Comparison of ENCODE assay signal across 11 mouse cellular contexts in genomic region chr19:29930296-29930695, GRCm38 (mm10). TPM values are rescaled to one million over a fixed set of nuclear protein-coding genes. Genes with fewer than 3 reads are reported as not detected.
DNase-seq lines count a peak whose midpoint lies in the region; ATAC-seq lines count a peak whose summit lies in the region.
"Had no signal": no experiment of that assay in that cellular context is flagged by ENCODE, and none has a peak within 500 bp of the region (broad histone marks: within the 10 kb centered on the region; RNA-seq: fewer than 3 reads in every experiment).

No protein-coding gene starts in this region.

- no peak overlapping the region for H3K4me3 ChIP-seq in lung, embryonic 16.5 days (ENCODE audit: low read length)
- H3K4me3 ChIP-seq in forebrain, embryonic 11.5 days (ENCODE audit: low read depth, low read length): no peak overlapping the region
- H3K4me3 ChIP-seq in midbrain, embryonic 13.5 days (replicated peaks): no peak overlapping the region
- H3K4me3 ChIP-seq in forebrain, embryonic 14.5 days (ENCODE audit: low read depth, low read length): no peak overlapping the region
- H3K4me3 ChIP-seq: heart, embryonic 15.5 days had no signal

- no peaks in the 10 kb centered on the region for H3K27me3 ChIP-seq in lung, embryonic 16.5 days (ENCODE audit: control insufficient read depth, insufficient read depth, low read depth, low read length)
- no peaks in the 10 kb centered on the region for H3K27me3 ChIP-seq in forebrain, embryonic 11.5 days (ENCODE audit: control insufficient read depth, insufficient read depth, low read length)
- H3K27me3 ChIP-seq in midbrain, embryonic 13.5 days: no peaks in the 10 kb centered on the region
- H3K27me3 ChIP-seq in forebrain, embryonic 14.5 days (replicated peaks; ENCODE audit: control insufficient read depth, insufficient read depth, low read length): no peaks in the 10 kb centered on the region
- H3K27me3 ChIP-seq: heart, embryonic 15.5 days had no signal

- peak; percentile 80 for ATAC-seq in lung, embryonic 16.5 days (ENCODE audit: low read depth)
- ATAC-seq in forebrain, embryonic 11.5 days (replicated peaks; ENCODE audit: low FRiP score): no peak
- no peak for ATAC-seq in midbrain, embryonic 13.5 days
- no peak for ATAC-seq in forebrain, embryonic 14.5 days

- no peak overlapping the region for H3K9ac ChIP-seq in lung, embryonic 16.5 days (ENCODE audit: low read length)
- no peak overlapping the region for H3K9ac ChIP-seq in forebrain, embryonic 11.5 days (ENCODE audit: low read length)
- no peak overlapping the region for H3K9ac ChIP-seq in midbrain, embryonic 13.5 days (replicated peaks)
- H3K9ac ChIP-seq in forebrain, embryonic 14.5 days (ENCODE audit: low read length): no peak overlapping the region
- H3K9ac ChIP-seq: heart, embryonic 15.5 days had no signal

- no peaks in the 10 kb centered on the region for H3K36me3 ChIP-seq in lung, embryonic 16.5 days (ENCODE audit: control insufficient read depth, insufficient read depth, low read length)
- H3K36me3 ChIP-seq in forebrain, embryonic 11.5 days (ENCODE audit: control insufficient read depth, insufficient read depth, low read length): no peaks in the 10 kb centered on the region
- no peaks in the 10 kb centered on the region for H3K36me3 ChIP-seq in midbrain, embryonic 13.5 days
- H3K36me3 ChIP-seq in forebrain, embryonic 14.5 days (ENCODE audit: control insufficient read depth, insufficient read depth, low read length): no peaks in the 10 kb centered on the region
- H3K36me3 ChIP-seq: heart, embryonic 15.5 days had no signal

- intact Hi-C loops in left cerebral cortex, postnatal 14 days (cut with DNase I): no loop called here

- peak; percentile 8 for DNase-seq in right cerebral cortex, adult 18-20 months
- DNase-seq in right cerebral cortex, adult 2 months (ENCODE audit: low spot score in 2 of 2): no peak
- DNase-seq in gastrocnemius, postnatal 25 days: peak; percentile 80
- DNase-seq in forebrain, embryonic 11.5 days (ENCODE audit: low spot score): no peak
- DNase-seq in forebrain, embryonic 14.5 days (ENCODE audit: low spot score): no peak
- no peak for DNase-seq in left cerebral cortex, postnatal 14 days (ENCODE audit: low spot score in 2 of 2)
- DNase-seq: embryo, embryonic 11 days; left cerebral cortex, postnatal 4 days had no signal

- H3K27ac ChIP-seq in lung, embryonic 16.5 days (ENCODE audit: low read length): no peak overlapping the region
- H3K27ac ChIP-seq in forebrain, embryonic 11.5 days (ENCODE audit: low read depth, low read length): no peak overlapping the region
- no peak overlapping the region for H3K27ac ChIP-seq in midbrain, embryonic 13.5 days
- no peak overlapping the region for H3K27ac ChIP-seq in forebrain, embryonic 14.5 days (ENCODE audit: low read depth, low read length)
- H3K27ac ChIP-seq: heart, embryonic 15.5 days had no signal

- no peak overlapping the region for H3K4me2 ChIP-seq in lung, embryonic 16.5 days (ENCODE audit: low read depth, low read length)
- H3K4me2 ChIP-seq in forebrain, embryonic 11.5 days (ENCODE audit: low read depth, low read length, severe bottlenecking): no peak overlapping the region
- no peak overlapping the region for H3K4me2 ChIP-seq in midbrain, embryonic 13.5 days (replicated peaks)
- no peak overlapping the region for H3K4me2 ChIP-seq in forebrain, embryonic 14.5 days (ENCODE audit: low read length)
- H3K4me2 ChIP-seq: heart, embryonic 15.5 days had no signal

- H3K9me3 ChIP-seq in lung, embryonic 16.5 days (ENCODE audit: control insufficient read depth, low read length): no peaks in the 10 kb centered on the region
- H3K9me3 ChIP-seq in forebrain, embryonic 11.5 days (ENCODE audit: control insufficient read depth, low read length): no peaks in the 10 kb centered on the region
- H3K9me3 ChIP-seq in midbrain, embryonic 13.5 days: no peaks in the 10 kb centered on the region
- no peaks in the 10 kb centered on the region for H3K9me3 ChIP-seq in forebrain, embryonic 14.5 days (replicated peaks; ENCODE audit: control insufficient read depth, low read length)
- H3K9me3 ChIP-seq: heart, embryonic 15.5 days had no signal

- 19% methylated on average over 5 of the region's 5 CpGs for WGBS in lung, embryonic 16.5 days
- WGBS in forebrain, embryonic 11.5 days: 79% methylated on average over 5 of the region's 5 CpGs
- 83% methylated on average over 5 of the region's 5 CpGs for WGBS in midbrain, embryonic 13.5 days
- 85% methylated on average over 5 of the region's 5 CpGs for WGBS in forebrain, embryonic 14.5 days

- peaks cover 15% of the 10 kb centered on the region for H3K4me1 ChIP-seq in lung, embryonic 16.5 days (replicated peaks; ENCODE audit: control insufficient read depth, insufficient read depth, low read length)
- no peaks in the 10 kb centered on the region for H3K4me1 ChIP-seq in forebrain, embryonic 11.5 days (replicated peaks; ENCODE audit: control insufficient read depth, insufficient read depth, low read length)
- no peaks in the 10 kb centered on the region for H3K4me1 ChIP-seq in midbrain, embryonic 13.5 days (replicated peaks)
- H3K4me1 ChIP-seq in forebrain, embryonic 14.5 days (ENCODE audit: control insufficient read depth, insufficient read depth, low read length): no peaks in the 10 kb centered on the region

RNA-seq across cellular contexts. Expression of gene Il33, which starts 5.4 kb away (rescaled TPM):
- 1 to 10 TPM; 3.3 to 5.6 TPM for total RNA-seq in gastrocnemius, postnatal 25 days (2021)
- 9.1 and 11.4 TPM in 2 replicates for polyA plus RNA-seq in lung, embryonic 16.5 days (2015; fragmentation: Nextera tagmentation; extraction: Ambion mirVana)
- polyA plus RNA-seq in forebrain, embryonic 11.5 days (2014; fragmentation: Nextera tagmentation; extraction: Ambion mirVana): 0.40 and 0.53 TPM in 2 replicates
- 0.22 and 0.68 TPM in 2 replicates for polyA plus RNA-seq in midbrain, embryonic 13.5 days (2015; fragmentation: Nextera tagmentation; extraction: Ambion mirVana)
- polyA plus RNA-seq in forebrain, embryonic 14.5 days (2014; fragmentation: Nextera tagmentation; extraction: Ambion mirVana): 0.36 and 0.55 TPM in 2 replicates
- total RNA-seq in left cerebral cortex, postnatal 14 days (2021): 10 to 100 TPM; 10.7 to 12.0 TPM

Comparison
In these comparisons a context has a peak if more than half of its experiments do, and no peak if none do; other contexts are left out.
1. DNase-seq: peak in right cerebral cortex, adult 18-20 months (single experiment) and gastrocnemius, postnatal 25 days (single experiment); none in right cerebral cortex, adult 2 months (0 of 2), forebrain, embryonic 11.5 days (single experiment), forebrain, embryonic 14.5 days (single experiment) and left cerebral cortex, postnatal 14 days (0 of 2).